Mouse (Mus musculus) neural tube, embryonic 13.5 days (tissue): ENCODE results near the gene Pou4f1. TPM values are rescaled to one million over a fixed set of nuclear protein-coding genes. Genes with fewer than 3 reads are reported as not detected.
"Not testable (repeated sequence)": the region's sequence is repeated elsewhere in the genome, so short reads cannot be mapped to it uniquely, and the experiment has no call there.

Source experiments
- ATAC-seq: fragments of 200-750 bp; cut with Nextera tagmentation; 2 replicates; pipeline ENCODE4 v1.8.0; 2017; ENCODE audit warnings: low read depth, mild to moderate bottlenecking, moderate TSS enrichment, moderate library complexity
- H3K27ac ChIP-seq: fragments of 300-500 bp; sonication (generic); replicated peaks from 2 replicates; pipeline ENCODE4 v1.5.1; 2015; ENCODE audit warnings: moderate library complexity, mild to moderate bottlenecking, inconsistent platforms
- H3K27me3 ChIP-seq: fragments of 300-500 bp; sonication (generic); 2 replicates; pipeline ENCODE4 v1.6.1; 2015; ENCODE audit warnings: mild to moderate bottlenecking, inconsistent platforms
- H3K36me3 ChIP-seq: fragments of 300-500 bp; sonication (generic); 2 replicates; pipeline ENCODE4 v1.6.1; 2015; ENCODE audit warnings: mild to moderate bottlenecking, inconsistent platforms
- H3K4me1 ChIP-seq: fragments of 300-500 bp; sonication (generic); replicated peaks from 2 replicates; pipeline ENCODE4 v1.6.1; 2015; ENCODE audit warnings: inconsistent platforms
- H3K4me2 ChIP-seq: fragments of 300-500 bp; sonication (generic); 2 replicates; pipeline ENCODE4 v1.6.1; 2015; ENCODE audit warnings: inconsistent platforms, mild to moderate bottlenecking, moderate library complexity
- H3K4me3 ChIP-seq: fragments of 300-500 bp; sonication (generic); 2 replicates; pipeline ENCODE4 v1.5.1; 2015; ENCODE audit warnings: mild to moderate bottlenecking, inconsistent platforms
- H3K9ac ChIP-seq: fragments of 300-500 bp; sonication (generic); 2 replicates; pipeline ENCODE4 v1.6.1; 2015; ENCODE audit warnings: moderate library complexity, mild to moderate bottlenecking, inconsistent platforms
- H3K9me3 ChIP-seq: fragments of 300-500 bp; sonication (generic); 2 replicates; pipeline ENCODE4 v1.6.1; 2016; ENCODE audit warnings: inconsistent platforms
- WGBS: fragments of 180-500 bp; shearing (Covaris S2); methylation state at CpG from one replicate; pipeline ENCODE4 v1.1.7; 2015; 5-methylcytosine and 5-hydroxymethylcytosine counted together
- polyA plus RNA-seq: library from polyadenylated mRNA; unstranded; fragments of >200 nt; fragmentation: Nextera tagmentation; extraction: Ambion mirVana; gene quantifications from 2 replicates; pipeline ENCODE4 v1.2.1, GENCODE M21; 2015

Pou4f1 gene
- polyA plus RNA-seq = 154 and 159 TPM in 2 replicates

DNA sequence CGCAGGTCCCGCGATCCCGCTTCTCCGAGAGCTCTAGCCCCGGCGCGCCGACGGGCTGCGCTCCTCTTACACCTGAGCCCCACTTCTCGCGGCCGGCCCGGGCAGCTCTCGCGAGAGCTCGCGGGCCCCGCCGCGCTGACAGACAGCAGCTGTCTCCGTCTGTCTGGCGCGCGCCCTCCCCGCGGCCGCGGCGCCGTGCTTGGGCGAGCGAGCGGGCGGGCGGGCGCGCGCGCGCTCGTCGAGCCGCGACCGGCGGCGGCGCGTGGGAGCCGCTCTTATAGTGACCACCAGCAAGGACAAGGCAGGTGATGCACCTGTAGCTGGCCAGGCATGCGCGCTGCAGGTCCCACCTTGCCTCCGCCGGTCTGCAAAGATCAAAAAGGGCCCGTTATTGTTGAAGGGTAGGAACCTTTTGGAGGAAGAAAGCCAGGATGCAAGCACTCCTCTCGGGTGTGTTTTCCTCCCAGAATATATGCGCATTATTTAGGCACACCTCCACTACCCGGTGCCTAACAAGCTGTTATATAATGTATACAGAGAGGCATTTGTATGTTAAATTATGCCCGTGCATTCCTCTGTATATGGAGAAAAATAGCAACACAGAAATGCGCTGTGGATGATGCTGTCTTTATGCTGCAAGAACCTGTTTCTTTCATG lies at the start of gene Pou4f1:
TSS of gene Pou4f1 (minus strand) at position 34 of the 657 bp plus-strand sequence.
- WGBS = under 1% methylated on average over 62 of the region's 62 CpGs
- Histone ChIP-seq H3K9ac (peak within 1 kb of the TSS; percentile 86), H3K4me1 (peaks cover 63% of the 10 kb centered on the region), H3K27me3 (peaks cover 95% of the 10 kb centered on the region), H3K9me3 (no peaks in the 10 kb centered on the region), H3K27ac (peak within 1 kb of the TSS; percentile 95), H3K36me3 (no peaks in the 10 kb centered on the region), H3K4me2 (peak within 1 kb of the TSS; percentile 69), H3K4me3 (peak within 1 kb of the TSS; percentile 59)
- peak; percentile 91 for ATAC-seq

DNA sequence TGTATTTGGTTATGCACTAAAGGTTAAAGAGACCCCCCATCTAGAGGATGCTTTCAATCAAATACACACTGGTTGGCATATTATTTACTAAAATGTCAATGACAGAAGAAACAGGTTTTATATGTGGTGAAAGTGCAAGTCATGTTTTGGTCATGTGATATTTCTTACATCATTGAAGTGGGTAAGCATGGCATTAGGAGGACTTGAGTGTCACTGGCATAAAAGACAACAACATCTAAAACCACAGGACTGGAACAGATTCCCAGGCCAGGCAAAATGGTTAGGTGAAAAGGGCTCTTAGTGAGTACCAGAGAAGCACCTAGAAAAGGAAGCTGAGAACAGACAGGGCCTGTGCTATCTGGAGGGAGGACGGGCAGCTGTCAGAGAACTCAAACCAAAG lies 43.9 kb upstream of the Pou4f1 start:
- no peak overlapping the region for H3K4me2 ChIP-seq
- H3K36me3 ChIP-seq = peaks cover 10% of the 10 kb centered on the region
- no peak overlapping the region for H3K27ac ChIP-seq
- ATAC-seq = no peak
- no peaks in the 10 kb centered on the region for H3K4me1 ChIP-seq
- no peaks in the 10 kb centered on the region for H3K9me3 ChIP-seq
- 95% methylated on average over 1 of the region's 1 CpGs for WGBS
- H3K9ac ChIP-seq = no peak overlapping the region
- no peak overlapping the region for H3K4me3 ChIP-seq
- no peaks in the 10 kb centered on the region for H3K27me3 ChIP-seq

DNA sequence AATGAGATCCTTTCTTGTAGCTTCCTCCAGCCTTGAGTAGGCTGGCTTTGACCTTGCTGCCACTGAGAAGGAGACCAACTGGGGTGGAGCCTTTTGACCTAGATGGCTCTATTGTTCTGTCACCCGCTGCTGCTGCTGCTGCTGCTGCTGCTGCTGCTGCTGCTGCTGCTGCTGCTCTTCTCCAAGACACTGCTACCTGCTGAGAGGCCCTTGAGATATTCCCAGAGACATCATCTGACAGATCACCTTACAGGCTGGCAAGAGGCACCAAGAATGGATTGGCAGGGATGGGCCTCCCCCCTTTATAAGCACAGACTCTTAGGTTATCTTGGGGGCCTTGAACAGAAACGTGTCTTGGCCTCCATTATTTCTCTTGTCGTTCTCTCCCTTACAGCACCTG lies 35.0 kb upstream of the Pou4f1 start:
- not testable (repeated sequence) for H3K4me3 ChIP-seq, H3K9ac ChIP-seq, H3K4me2 ChIP-seq, ATAC-seq, H3K27ac ChIP-seq, H3K4me1 ChIP-seq, H3K9me3 ChIP-seq, H3K27me3 ChIP-seq
- peaks cover 77% of the 10 kb centered on the region for H3K36me3 ChIP-seq
- 68% methylated on average over 3 of the region's 3 CpGs for WGBS

DNA sequence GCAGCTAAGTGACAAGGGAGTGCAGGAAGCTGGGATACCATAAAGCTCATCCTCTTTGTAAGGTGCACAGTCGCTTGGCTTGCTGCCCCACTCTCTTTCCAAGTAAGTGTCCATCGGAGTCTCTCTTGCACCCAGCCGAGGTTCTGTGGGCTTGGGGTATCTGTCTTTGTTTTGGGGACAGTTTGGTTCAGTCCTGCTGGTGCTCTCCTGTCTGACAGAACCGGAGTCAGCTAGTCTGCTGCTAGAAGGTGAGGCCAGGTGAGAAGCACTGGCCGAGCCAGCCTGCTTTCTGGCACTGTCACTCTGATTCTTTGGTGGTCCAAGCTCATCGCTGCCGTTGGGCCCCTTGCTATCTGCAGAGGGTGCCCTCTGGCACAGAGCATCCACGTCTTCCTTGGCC lies 12.0 kb upstream of the Pou4f1 start:
- no peak overlapping the region for H3K4me2 ChIP-seq
- H3K9me3 ChIP-seq = no peaks in the 10 kb centered on the region
- H3K27me3 ChIP-seq = peaks cover 18% of the 10 kb centered on the region
- H3K4me1 ChIP-seq = no peaks in the 10 kb centered on the region
- no peak overlapping the region for H3K4me3 ChIP-seq
- no peak for ATAC-seq
- no peak overlapping the region for H3K9ac ChIP-seq
- peaks cover 27% of the 10 kb centered on the region for H3K36me3 ChIP-seq
- no peak overlapping the region for H3K27ac ChIP-seq
- WGBS = 91% methylated on average over 8 of the region's 8 CpGs

DNA sequence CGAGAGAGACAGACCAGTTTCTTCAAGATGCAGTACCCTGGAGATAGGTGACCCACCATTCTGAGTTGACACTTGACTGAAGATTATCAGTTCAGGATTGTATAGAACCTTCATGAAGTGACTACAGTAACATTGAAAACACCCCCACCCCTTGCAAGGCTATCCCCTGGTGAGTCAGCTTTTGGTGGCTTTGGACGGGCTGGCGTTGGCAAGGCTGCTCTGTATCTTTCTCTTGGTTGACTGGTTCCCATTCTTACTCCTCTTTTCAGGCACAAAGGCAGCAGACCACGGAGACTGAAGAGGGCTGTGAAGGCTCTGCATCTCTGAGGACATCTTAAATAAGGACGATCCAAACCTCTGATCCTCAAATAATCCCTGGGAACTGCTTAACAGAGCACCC lies 10.8 kb upstream of the Pou4f1 start:
- whole genome bisulfite sequencing = 83% methylated on average over 5 of the region's 5 CpGs
- H3K9me3 ChIP-seq = no peaks in the 10 kb centered on the region
- no peak overlapping the region for H3K27ac ChIP-seq
- no peak overlapping the region for H3K4me2 ChIP-seq
- peaks cover 26% of the 10 kb centered on the region for H3K36me3 ChIP-seq
- H3K27me3 ChIP-seq = peaks cover 30% of the 10 kb centered on the region
- no peak overlapping the region for H3K4me3 ChIP-seq
- ATAC-seq = no peak
- no peak overlapping the region for H3K9ac ChIP-seq
- H3K4me1 ChIP-seq = peaks cover 9% of the 10 kb centered on the region

DNA sequence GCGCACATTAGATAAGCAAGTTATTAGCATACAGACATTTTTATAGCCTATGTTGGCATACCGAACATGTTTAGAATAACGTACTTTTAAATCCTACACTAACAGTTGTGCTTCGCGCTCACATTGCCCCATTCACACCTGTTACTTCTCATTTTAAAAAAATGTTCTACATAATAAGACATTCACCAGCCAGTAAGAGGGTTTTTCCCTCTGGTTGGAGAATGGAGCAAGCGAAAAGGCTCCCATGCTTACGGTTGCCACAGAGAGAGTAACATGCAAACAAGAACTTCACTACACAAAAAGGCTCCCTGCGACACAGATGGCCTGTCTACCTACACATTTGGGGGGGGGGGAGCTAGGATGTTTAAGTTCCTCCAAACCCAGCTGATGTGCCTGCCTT lies 9.8 kb upstream of the Pou4f1 start:
- Histone ChIP-seq H3K27me3 (peaks cover 37% of the 10 kb centered on the region), H3K4me1 (peaks cover 18% of the 10 kb centered on the region), H3K9ac (no peak overlapping the region), H3K27ac (no peak overlapping the region), H3K36me3 (peaks cover 26% of the 10 kb centered on the region), H3K4me2 (no peak overlapping the region), H3K4me3 (no peak overlapping the region), H3K9me3 (no peaks in the 10 kb centered on the region)
- 85% methylated on average over 8 of the region's 8 CpGs for WGBS
- no peak for ATAC-seq

DNA sequence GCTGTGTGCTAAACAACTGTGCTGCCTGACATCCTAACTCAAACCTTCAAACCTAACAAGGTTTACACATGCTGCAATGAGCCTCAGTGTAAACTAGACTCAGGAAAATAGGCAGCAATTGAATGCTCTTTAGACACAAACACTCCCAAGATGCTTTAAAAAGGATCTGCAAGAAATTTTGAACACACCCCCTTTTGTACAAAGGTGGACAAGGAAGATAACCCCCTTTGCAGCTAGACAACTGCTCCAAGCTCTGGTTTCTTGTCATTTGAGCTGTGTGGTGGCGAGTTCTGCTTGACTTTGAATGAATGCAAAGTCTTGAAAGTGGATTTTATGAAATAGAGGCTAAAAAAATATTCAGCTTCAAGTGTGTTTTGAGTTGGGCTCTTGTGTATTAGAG lies 7.6 kb upstream of the Pou4f1 start:
- H3K4me1 ChIP-seq = peaks cover 35% of the 10 kb centered on the region
- no peak overlapping the region for H3K9ac ChIP-seq
- H3K36me3 ChIP-seq = peaks cover 26% of the 10 kb centered on the region
- no peak overlapping the region for H3K4me2 ChIP-seq
- H3K4me3 ChIP-seq = no peak overlapping the region
- no peak overlapping the region for H3K27ac ChIP-seq
- no peaks in the 10 kb centered on the region for H3K9me3 ChIP-seq
- ATAC-seq = no peak
- H3K27me3 ChIP-seq = peaks cover 57% of the 10 kb centered on the region
- WGBS = 84% methylated on average over 1 of the region's 1 CpGs

DNA sequence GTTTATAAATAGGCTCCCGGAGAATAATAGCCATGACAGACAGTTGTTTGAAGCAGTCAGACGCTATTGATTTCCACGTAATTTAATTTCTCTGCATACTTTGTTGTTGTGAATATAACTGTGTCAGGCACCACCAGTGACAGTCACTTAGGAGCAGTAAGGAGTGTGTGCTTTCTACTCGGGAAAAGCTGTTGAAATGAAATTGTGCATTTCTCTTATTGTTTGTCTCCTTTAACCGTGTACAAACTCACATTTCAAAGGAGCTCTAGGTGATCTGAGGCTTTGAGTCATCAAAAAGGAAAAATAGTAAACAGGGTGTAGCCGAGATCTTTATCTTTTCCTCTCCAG lies 798 bp upstream of the Pou4f1 start:
- no peak; the same call in 1 of the 2 replicates for ATAC-seq
- H3K9ac ChIP-seq = peak overlapping the region; percentile 86; the same call in 1 of the 2 replicates
- H3K9me3 ChIP-seq = no peaks in the 10 kb centered on the region
- H3K4me2 ChIP-seq = peak overlapping the region; percentile 69
- 2% methylated on average over 6 of the region's 6 CpGs for WGBS
- H3K4me1 ChIP-seq = peaks cover 67% of the 10 kb centered on the region
- peak overlapping the region; percentile 59 for H3K4me3 ChIP-seq
- peak overlapping the region; percentile 74 for H3K27ac ChIP-seq
- H3K27me3 ChIP-seq = peaks cover 93% of the 10 kb centered on the region
- no peaks in the 10 kb centered on the region for H3K36me3 ChIP-seq

DNA sequence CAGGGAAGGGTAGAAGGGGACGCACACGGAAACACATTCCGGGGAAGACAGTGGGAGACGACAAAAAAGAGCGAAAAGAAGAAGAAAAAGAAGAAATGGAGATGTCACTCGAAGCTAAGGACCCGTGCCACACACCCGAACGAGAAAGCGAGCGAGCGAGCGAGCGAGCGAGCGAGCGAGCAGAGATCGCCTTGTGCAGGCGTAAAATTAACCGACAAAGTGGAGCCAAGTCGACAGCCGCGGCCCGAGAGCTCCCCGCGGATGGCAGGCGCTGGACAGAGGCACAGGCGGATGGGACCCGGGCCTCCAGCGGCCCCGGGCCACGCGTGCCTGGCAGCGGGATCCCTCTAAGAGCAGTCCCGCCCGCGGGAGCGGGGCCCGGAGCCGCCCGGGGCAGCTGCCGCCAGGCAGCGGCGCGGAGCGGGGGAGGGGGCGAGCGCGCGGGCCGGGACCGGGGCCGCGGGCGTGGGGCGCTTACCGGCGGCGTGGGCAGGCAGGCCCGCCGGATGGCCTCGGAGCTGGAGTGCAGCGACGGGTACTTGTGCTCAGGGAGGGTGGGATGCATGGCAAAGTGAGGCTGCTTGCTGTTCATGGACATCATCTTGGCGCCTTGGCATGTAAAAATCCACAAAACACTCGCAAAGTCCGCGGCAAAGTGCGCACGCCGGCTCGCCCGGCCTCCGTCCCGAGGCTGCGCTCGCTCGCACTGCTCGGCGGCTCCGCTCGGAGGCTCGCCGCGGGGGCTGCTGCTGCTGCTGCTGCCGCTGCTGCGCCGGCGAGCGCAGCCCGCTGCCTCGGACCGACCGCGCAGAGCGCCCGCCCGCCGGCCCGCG lies 450 bp downstream of the Pou4f1 start:
- ATAC-seq = peak; percentile 34
- H3K9me3 ChIP-seq = no peaks in the 10 kb centered on the region
- no peaks in the 10 kb centered on the region for H3K36me3 ChIP-seq
- H3K4me3 ChIP-seq = peak overlapping the region; percentile 59
- H3K4me1 ChIP-seq = peaks cover 58% of the 10 kb centered on the region
- peak overlapping the region; percentile 95 for H3K27ac ChIP-seq
- WGBS = under 1% methylated on average over 100 of the region's 101 CpGs
- H3K9ac ChIP-seq = peak overlapping the region; percentile 86
- peaks cover 94% of the 10 kb centered on the region for H3K27me3 ChIP-seq
- peak overlapping the region; percentile 69 for H3K4me2 ChIP-seq

DNA sequence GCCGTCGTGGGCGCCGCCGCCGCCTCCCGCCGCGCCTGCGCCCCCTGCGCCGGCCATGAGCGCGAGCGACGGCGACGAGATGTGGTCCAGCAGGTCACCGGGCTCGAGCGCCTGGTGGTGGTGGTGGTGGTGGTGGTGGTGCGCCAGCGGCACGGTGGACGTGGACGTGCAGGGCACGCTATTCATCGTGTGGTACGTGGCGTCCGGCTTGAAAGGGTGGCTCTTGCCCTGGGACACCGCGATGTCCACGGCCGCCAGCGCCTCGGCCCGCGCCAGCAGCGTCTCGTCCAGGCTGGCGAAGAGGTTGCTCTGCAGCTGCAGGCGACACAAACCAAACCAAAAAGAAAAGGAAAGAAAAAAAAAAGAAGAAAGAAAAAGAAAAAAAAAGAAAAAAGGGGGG lies 1.2 kb downstream of the Pou4f1 start:
- WGBS = under 1% methylated on average over 31 of the region's 43 CpGs
- peaks cover 93% of the 10 kb centered on the region for H3K27me3 ChIP-seq
- H3K36me3 ChIP-seq = no peaks in the 10 kb centered on the region
- H3K4me1 ChIP-seq = peaks cover 52% of the 10 kb centered on the region
- no peak for ATAC-seq
- peak overlapping the region; percentile 59 for H3K4me3 ChIP-seq
- H3K9me3 ChIP-seq = no peaks in the 10 kb centered on the region
- H3K4me2 ChIP-seq = peak overlapping the region; percentile 69
- peak overlapping the region; percentile 95 for H3K27ac ChIP-seq
- peak overlapping the region; percentile 86 for H3K9ac ChIP-seq

DNA sequence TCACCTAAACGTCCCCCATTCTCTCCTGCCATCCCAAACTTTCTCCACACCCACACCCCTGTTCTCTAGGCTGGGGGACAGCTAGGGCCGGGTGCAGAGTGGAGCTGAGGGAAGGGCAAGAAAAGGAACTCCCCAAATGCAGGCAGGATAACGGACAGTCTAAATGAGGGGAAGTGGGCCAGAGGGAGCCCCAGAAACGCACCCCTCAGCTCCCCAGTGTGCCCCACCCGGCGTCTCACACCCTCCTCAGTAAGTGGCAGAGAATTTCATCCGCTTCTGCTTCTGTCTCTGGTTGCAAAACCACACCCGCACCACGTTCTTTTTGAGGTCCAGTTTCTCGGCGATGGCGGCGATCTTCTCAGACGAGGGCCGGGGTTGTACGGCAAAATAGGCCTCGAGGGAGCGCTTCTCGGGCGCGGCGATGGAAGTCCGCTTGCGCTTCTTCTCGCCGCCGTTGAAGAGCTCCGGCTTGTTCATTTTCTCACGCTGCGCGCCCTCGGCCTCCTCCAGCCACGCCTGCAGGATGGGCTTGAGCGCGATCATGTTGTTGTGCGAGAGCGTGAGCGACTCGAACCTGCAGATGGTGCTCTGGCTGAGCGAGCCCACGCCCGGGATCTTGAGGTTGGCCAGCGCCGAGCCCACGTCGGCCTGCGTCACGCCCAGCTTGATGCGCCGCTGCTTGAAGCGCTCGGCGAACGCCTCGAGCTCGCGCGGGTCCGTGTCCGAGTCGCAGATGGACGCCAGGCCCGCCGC lies 2.1 kb downstream of the Pou4f1 start:
- Histone ChIP-seq H3K9me3 (no peaks in the 10 kb centered on the region), H3K27ac (peak overlapping the region; percentile 95), H3K4me2 (peak overlapping the region; percentile 69), H3K4me1 (peaks cover 48% of the 10 kb centered on the region), H3K4me3 (peak overlapping the region; percentile 59), H3K9ac (peak overlapping the region; percentile 86), H3K27me3 (peaks cover 93% of the 10 kb centered on the region), H3K36me3 (no peaks in the 10 kb centered on the region)
- ATAC-seq = no peak
- under 1% methylated on average over 44 of the region's 64 CpGs for WGBS

DNA sequence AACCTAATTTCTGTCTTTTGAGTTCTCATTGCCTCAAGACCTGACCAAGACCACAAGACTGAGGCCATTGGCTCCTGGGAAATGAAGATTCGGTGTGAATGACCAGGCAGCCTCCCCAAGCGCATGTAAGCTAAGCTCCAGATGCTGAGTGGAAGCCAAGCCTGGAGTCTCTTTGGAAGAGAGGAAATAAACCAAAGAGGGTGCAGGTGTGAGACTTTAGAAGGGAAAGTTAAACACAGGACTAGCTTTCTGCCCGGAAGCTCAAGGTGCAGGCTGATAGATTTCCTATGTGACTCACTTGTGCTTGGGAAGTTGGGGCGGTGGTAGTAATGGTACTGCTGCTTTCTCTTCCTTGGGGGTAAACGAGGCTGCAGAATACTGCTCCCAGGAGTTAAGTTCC lies 3.0 kb downstream of the Pou4f1 start:
- WGBS = 5% methylated on average over 5 of the region's 5 CpGs
- Histone ChIP-seq H3K27ac (peak overlapping the region; percentile 95), H3K4me3 (peak overlapping the region; percentile 59), H3K9ac (peak overlapping the region; percentile 86), H3K4me1 (peaks cover 48% of the 10 kb centered on the region), H3K9me3 (no peaks in the 10 kb centered on the region), H3K36me3 (no peaks in the 10 kb centered on the region), H3K4me2 (peak overlapping the region; percentile 69), H3K27me3 (peaks cover 90% of the 10 kb centered on the region)
- ATAC-seq = no peak
